Mouse (Mus musculus): ENCODE data around the gene Cstf2. TPM values are rescaled to one million over a fixed set of nuclear protein-coding genes. Genes with fewer than 3 reads are reported as not detected.

The Cstf2 gene
- total and polyA plus RNA-seq, 3 experiments = 47.2 to 89.8 (median 67.9) TPM

DNA sequence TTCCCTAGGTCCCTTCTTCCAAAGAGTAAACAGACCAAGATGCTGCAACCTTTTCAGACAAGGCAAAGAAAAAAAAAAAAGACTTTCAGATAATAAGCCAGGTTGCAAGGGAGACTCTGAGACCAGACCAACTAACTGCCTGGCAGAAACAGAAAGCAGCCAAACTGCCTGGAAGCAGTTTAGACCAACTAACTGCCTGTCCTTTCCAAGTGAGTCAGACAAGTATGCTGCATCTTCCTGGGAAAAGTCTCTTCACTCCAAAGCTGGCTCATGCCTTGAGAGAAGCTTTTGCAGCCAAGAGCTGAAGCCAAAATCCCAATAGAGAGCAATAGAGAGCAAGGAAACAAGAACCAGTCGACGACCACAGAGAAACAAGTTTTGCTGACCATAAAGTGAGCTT is 2.1 kb upstream of the Cstf2 start:
- H3K27ac ChIP-seq (ENCODE audit: insufficient read depth, low read depth) = no peak overlapping the region
- no peak overlapping the region for H3K9ac ChIP-seq (ENCODE audit: insufficient read depth, low read depth)
- H3K27me3 ChIP-seq (replicated peaks) = no peaks in the 10 kb centered on the region
- H3K4me1 ChIP-seq (ENCODE audit: control insufficient read depth in 1 of 2, insufficient read depth in 2 of 2) = peaks cover 4 to 7% of the 10 kb centered on the region in 2 experiments; a peak in 1 of 4 replicates
- DNase-seq (ENCODE audit: extremely low read depth) = no peak
- H3K79me2 ChIP-seq (replicated peaks; ENCODE audit: control insufficient read depth, extremely low read depth, insufficient read depth, poor library complexity, severe bottlenecking) = peaks cover 17% of the 10 kb centered on the region
- TF ChIP-seq RCOR1 (conservative IDR thresholded peaks at IDR 0.05; ENCODE audit: low read depth, low read length) = no peak
- TF ChIP-seq IRF4 (IDR thresholded peaks at IDR 0.05; ENCODE audit: low read depth, low read length) = no peak
- no peak for TF ChIP-seq UBTF (IDR thresholded peaks at IDR 0.05; ENCODE audit: low read depth, low read length)
- no peak for TF ChIP-seq ELF1 (IDR thresholded peaks at IDR 0.05; ENCODE audit: low read depth, low read length)
- TF ChIP-seq TCF12 (IDR thresholded peaks at IDR 0.05; ENCODE audit: low read depth, low read length) = no peak
- in situ Hi-C loops (cut with MboI; ENCODE audit: low pct_ligation_motif_present, low pct_unique_long_range_greater_than_20kb, low sequenced_read_pairs) = no loop called here
- H3K36me3 ChIP-seq (replicated peaks in 1 of 2; ENCODE audit: control insufficient read depth in 1 of 2, insufficient read depth in 1 of 2, low read length in 1 of 2) = peaks cover 10 to 12% of the 10 kb centered on the region in 2 experiments
- dilution Hi-C loops (cut with MboI; ENCODE audit: extremely low pct_ligation_motif_present, extremely low pct_unique_long_range_greater_than_20kb, low sequenced_read_pairs) = no loop called here
- H3K9me3 ChIP-seq (replicated peaks; ENCODE audit: low read length) = no peaks in the 10 kb centered on the region
- H3K4me3 ChIP-seq (replicated peaks in 1 of 3; ENCODE audit: low read depth in 2 of 3, low read length in 2 of 3, poor library complexity in 1 of 3) = no peak overlapping the region
- H3K4me2 ChIP-seq (ENCODE audit: insufficient read depth, low read depth, poor library complexity, severe bottlenecking) = no peak overlapping the region

DNA sequence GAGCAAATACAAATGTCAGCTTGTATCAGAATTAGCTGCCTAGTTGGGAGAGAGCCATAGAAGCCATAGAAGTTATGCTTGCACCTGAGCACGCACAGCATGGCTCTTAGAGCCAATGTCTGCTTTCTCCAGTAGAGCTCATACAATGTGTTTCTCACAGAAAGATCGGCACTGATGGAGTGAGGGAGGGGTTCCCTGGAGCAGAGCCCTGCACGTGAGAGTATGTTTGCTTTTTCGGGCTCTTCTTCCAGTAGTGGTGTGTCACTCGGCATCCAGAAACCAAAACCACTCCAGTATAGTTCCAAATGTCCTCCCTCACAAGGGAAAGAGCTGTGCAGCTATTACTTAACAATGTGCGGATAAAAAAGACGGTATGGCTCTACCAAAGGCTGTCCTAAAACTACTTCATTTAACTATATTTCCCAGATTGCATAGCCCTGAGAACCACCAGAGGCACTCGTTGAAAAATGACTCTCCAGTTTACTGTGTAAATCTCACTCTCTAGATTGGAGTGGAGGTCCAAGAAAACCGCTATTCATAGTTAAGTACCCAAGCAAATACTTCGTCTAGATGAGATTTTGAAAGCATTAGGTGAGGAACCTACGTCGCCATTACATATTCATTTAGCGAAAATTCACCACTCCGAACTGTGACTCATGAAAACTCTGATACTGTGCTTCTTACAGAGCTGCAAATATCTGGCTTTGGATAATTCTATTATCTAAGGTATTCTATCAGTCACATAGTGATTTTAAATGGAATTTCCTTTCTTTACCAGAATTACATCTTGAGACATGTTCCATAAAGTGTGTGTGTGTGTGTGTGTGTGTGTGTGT is 729 bp upstream of the Cstf2 start:
- H3K36me3 ChIP-seq (replicated peaks in 1 of 2; ENCODE audit: control insufficient read depth in 1 of 2, insufficient read depth in 1 of 2, low read length in 1 of 2) = peaks cover 19 to 25% of the 10 kb centered on the region in 2 experiments
- H3K4me3 ChIP-seq (replicated peaks in 1 of 3; ENCODE audit: low read depth in 2 of 3, low read length in 2 of 3, poor library complexity in 1 of 3) = peak overlapping the region; percentile 33 to 68 (median 53)
- no peak for DNase-seq (ENCODE audit: extremely low read depth)
- no peaks in the 10 kb centered on the region for H3K27me3 ChIP-seq (replicated peaks)
- peaks cover 4 to 7% of the 10 kb centered on the region in 2 experiments; a peak in 1 of 4 replicates for H3K4me1 ChIP-seq (ENCODE audit: control insufficient read depth in 1 of 2, insufficient read depth in 2 of 2)
- peak overlapping the region; percentile 18; the same call in 1 of the 2 replicates for H3K9ac ChIP-seq (ENCODE audit: insufficient read depth, low read depth)
- dilution Hi-C loops (cut with MboI; ENCODE audit: extremely low pct_ligation_motif_present, extremely low pct_unique_long_range_greater_than_20kb, low sequenced_read_pairs) = no loop called here
- no peaks in the 10 kb centered on the region for H3K9me3 ChIP-seq (replicated peaks; ENCODE audit: low read length)
- H3K4me2 ChIP-seq (ENCODE audit: insufficient read depth, low read depth, poor library complexity, severe bottlenecking) = peak overlapping the region; percentile 69
- H3K27ac ChIP-seq (ENCODE audit: insufficient read depth, low read depth) = no peak overlapping the region
- H3K79me2 ChIP-seq (replicated peaks; ENCODE audit: control insufficient read depth, extremely low read depth, insufficient read depth, poor library complexity, severe bottlenecking) = peaks cover 17% of the 10 kb centered on the region
- TF ChIP-seq KAT2A (IDR thresholded peaks at IDR 0.05; ENCODE audit: insufficient replicate concordance, low read length) (no peak), BHLHE40 (IDR thresholded peaks at IDR 0.05; ENCODE audit: low read depth, low read length) (peak; percentile 63)
- in situ Hi-C loops (cut with MboI; ENCODE audit: low pct_ligation_motif_present, low pct_unique_long_range_greater_than_20kb, low sequenced_read_pairs) = no loop called here

DNA sequence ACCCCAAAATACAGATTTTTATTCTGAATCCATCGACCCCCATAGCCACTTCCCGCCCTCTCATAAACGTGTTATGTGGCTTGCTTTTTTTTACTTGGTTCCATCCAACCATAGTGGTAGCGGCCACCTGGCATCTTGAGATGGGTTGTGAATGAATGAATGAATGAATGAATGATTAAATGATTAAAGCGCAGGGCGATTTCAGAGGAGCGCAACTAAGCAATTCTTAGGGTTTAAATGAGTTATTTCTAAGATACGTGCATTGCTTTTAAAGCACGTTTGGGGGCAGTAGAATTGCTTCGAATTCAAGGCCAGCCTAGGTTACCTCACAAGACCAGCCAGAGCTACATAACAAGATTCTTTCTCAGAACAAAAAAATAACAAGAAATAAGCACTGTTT is 777 bp downstream of the Cstf2 start:
- Histone ChIP-seq H3K27me3 (replicated peaks) (no peaks in the 10 kb centered on the region), H3K9ac (ENCODE audit: insufficient read depth, low read depth) (peak overlapping the region; percentile 90), H3K79me2 (replicated peaks; ENCODE audit: control insufficient read depth, extremely low read depth, insufficient read depth, poor library complexity, severe bottlenecking) (peaks cover 17% of the 10 kb centered on the region), H3K4me3 (replicated peaks in 1 of 3; ENCODE audit: low read depth in 2 of 3, low read length in 2 of 3, poor library complexity in 1 of 3) (peak overlapping the region; percentile 68 to 92 (median 72)), H3K36me3 (replicated peaks in 1 of 2; ENCODE audit: control insufficient read depth in 1 of 2, insufficient read depth in 1 of 2, low read length in 1 of 2) (peaks cover 23 to 37% of the 10 kb centered on the region in 2 experiments), H3K9me3 (replicated peaks; ENCODE audit: low read length) (no peaks in the 10 kb centered on the region), H3K4me1 (ENCODE audit: control insufficient read depth in 1 of 2, insufficient read depth in 2 of 2) (peaks cover 0 to 7% of the 10 kb centered on the region in 2 experiments; a peak in 1 of 4 replicates), H3K27ac (ENCODE audit: insufficient read depth, low read depth) (no peak overlapping the region), H3K4me2 (ENCODE audit: insufficient read depth, low read depth, poor library complexity, severe bottlenecking) (peak overlapping the region; percentile 89; the same call in 1 of the 2 replicates)
- peak; percentile 31 for DNase-seq (ENCODE audit: extremely low read depth)
- dilution Hi-C loops (cut with MboI; ENCODE audit: extremely low pct_ligation_motif_present, extremely low pct_unique_long_range_greater_than_20kb, low sequenced_read_pairs) = no loop called here
- in situ Hi-C loops (cut with MboI; ENCODE audit: low pct_ligation_motif_present, low pct_unique_long_range_greater_than_20kb, low sequenced_read_pairs) = no loop called here
- TF ChIP-seq CTCF (conservative IDR thresholded peaks at IDR 0.05 in 1 of 2, IDR thresholded peaks at IDR 0.05 in 1 of 2; ENCODE audit: low read depth in 2 of 2, low read length in 2 of 2) = peak in 1 of 2 experiments; percentile 11; a peak in 1 of 4 replicates
- no peak for TF ChIP-seq TCF12 (IDR thresholded peaks at IDR 0.05; ENCODE audit: low read depth, low read length)
- TF ChIP-seq CHD1 (IDR thresholded peaks at IDR 0.05; ENCODE audit: low read depth, low read length) = 0 out of 2 replicates have a peak, but pooled peaks have one; percentile 67
